Mouse (Mus musculus) intestine, embryonic 16.5 days (tissue): ENCODE data around the gene Gm28048. TPM values are rescaled to one million over a fixed set of nuclear protein-coding genes. Genes with fewer than 3 reads are reported as not detected.

ENCODE experiments used
- ATAC-seq: fragments of 200-750 bp; cut with Nextera tagmentation; 2 replicates; pipeline ENCODE4 v1.8.0; 2017; ENCODE audit warnings: moderate TSS enrichment, moderate library complexity
- H3K27ac ChIP-seq: fragments of 300-500 bp; sonication (generic); 2 replicates; pipeline ENCODE4 v1.5.1; 2014; ENCODE audit warnings: mild to moderate bottlenecking, low read length
- H3K27me3 ChIP-seq: fragments of 300-500 bp; sonication (generic); replicated peaks from 2 replicates; pipeline ENCODE4 v1.6.1; 2014; ENCODE audit warnings: low read length, control low read depth, mixed read lengths; ENCODE audit not compliant: control insufficient read depth, insufficient read depth
- H3K36me3 ChIP-seq: fragments of 300-500 bp; sonication (generic); 2 replicates; pipeline ENCODE4 v1.6.1; 2014; ENCODE audit warnings: low read length, control low read depth; ENCODE audit not compliant: control insufficient read depth, insufficient read depth
- H3K4me1 ChIP-seq: fragments of 300-500 bp; sonication (generic); 2 replicates; pipeline ENCODE4 v1.6.1; 2014; ENCODE audit warnings: low read length, control low read depth, mixed read lengths; ENCODE audit not compliant: control insufficient read depth, insufficient read depth
- H3K4me2 ChIP-seq: fragments of 300-500 bp; sonication (generic); 2 replicates; pipeline ENCODE4 v1.6.1; 2014; ENCODE audit warnings: low read depth, low read length, control low read depth
- H3K4me3 ChIP-seq: fragments of 300-500 bp; sonication (generic); 2 replicates; pipeline ENCODE4 v1.5.1; 2014; ENCODE audit warnings: mild to moderate bottlenecking, low read length
- H3K9ac ChIP-seq: fragments of 300-500 bp; sonication (generic); 2 replicates; pipeline ENCODE4 v1.6.1; 2014; ENCODE audit warnings: low read depth, low read length
- H3K9me3 ChIP-seq: fragments of 300-500 bp; sonication (generic); 2 replicates; pipeline ENCODE4 v1.6.1; 2016; ENCODE audit warnings: low read length, control low read depth; ENCODE audit not compliant: control insufficient read depth
- WGBS: fragments of 180-500 bp; shearing (Covaris S2); extraction: QIAGEN DNeasy Blood & Tissue Kit; methylation state at CpG from one replicate; pipeline ENCODE4 v1.1.7; 2014; 5-methylcytosine and 5-hydroxymethylcytosine counted together
- polyA plus RNA-seq: library from polyadenylated mRNA; unstranded; fragments of >200 nt; fragmentation: Nextera tagmentation; extraction: Ambion mirVana; gene quantifications from 2 replicates; pipeline ENCODE4 v1.2.1, GENCODE M21; 2015

The Gm28048 gene
- polyA plus RNA-seq, 1 experiment from 2014 or later: 11.2 TPM

GRCm38 (mm10) chr11:22846960-22847731 is 134.7 kb downstream of the Gm28048 start:
- peak overlapping the region; percentile 14; the same call in 1 of the 2 replicates for H3K4me2 ChIP-seq
- peaks cover 68% of the 10 kb centered on the region for H3K4me1 ChIP-seq
- no peaks in the 10 kb centered on the region for H3K36me3 ChIP-seq
- peak overlapping the region; percentile 68 for H3K27ac ChIP-seq
- WGBS: 55% methylated on average over 8 of the region's 8 CpGs
- H3K9ac ChIP-seq: no peak overlapping the region
- H3K27me3 ChIP-seq: no peaks in the 10 kb centered on the region
- H3K4me3 ChIP-seq: no peak overlapping the region
- ATAC-seq: peak; percentile 51; the same call in 1 of the 2 replicates
- no peaks in the 10 kb centered on the region for H3K9me3 ChIP-seq

DNA sequence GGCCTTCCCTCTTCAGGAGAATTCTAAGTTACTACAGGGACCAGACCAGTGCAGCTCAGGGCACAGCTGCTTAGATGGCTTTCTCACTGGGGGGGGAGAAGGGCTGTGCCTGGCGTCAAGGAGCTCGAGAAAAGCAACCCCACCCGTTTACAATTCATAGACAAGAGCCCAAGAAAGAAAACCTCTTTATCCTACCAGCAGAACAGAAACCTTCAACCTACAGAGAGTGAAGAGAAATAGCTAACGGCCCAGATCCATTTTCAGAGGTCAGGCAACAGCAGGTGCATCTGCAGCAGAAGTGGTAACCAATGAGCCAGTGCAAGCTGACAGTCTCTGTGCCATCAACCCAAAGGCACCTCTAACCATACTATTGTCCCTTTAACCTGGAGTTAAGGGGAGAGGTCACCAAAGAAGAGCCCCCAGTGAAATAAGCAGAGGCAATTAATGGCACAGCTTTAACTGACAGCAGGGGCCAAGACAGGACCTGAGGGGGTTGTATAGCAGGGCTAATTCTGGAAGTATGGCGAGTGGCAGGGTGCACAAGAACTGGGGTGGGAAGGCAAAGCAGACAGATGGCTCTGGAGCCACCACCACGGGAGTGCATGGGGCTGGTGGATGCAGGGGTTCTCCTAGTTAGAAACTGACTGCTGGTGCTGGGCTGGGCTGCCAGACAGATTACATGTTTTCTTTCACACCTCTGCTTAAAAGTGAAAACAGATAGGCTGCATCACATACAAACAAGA is 135.6 kb downstream of the Gm28048 start:
- WGBS: 54% methylated on average over 6 of the region's 6 CpGs
- no peak for ATAC-seq
- H3K27me3 ChIP-seq: no peaks in the 10 kb centered on the region
- no peak overlapping the region; the same call in 1 of the 2 replicates for H3K9ac ChIP-seq
- H3K4me2 ChIP-seq: no peak overlapping the region
- H3K4me1 ChIP-seq: peaks cover 64% of the 10 kb centered on the region
- no peak overlapping the region for H3K4me3 ChIP-seq
- H3K36me3 ChIP-seq: no peaks in the 10 kb centered on the region
- H3K9me3 ChIP-seq: no peaks in the 10 kb centered on the region
- no peak overlapping the region for H3K27ac ChIP-seq

DNA sequence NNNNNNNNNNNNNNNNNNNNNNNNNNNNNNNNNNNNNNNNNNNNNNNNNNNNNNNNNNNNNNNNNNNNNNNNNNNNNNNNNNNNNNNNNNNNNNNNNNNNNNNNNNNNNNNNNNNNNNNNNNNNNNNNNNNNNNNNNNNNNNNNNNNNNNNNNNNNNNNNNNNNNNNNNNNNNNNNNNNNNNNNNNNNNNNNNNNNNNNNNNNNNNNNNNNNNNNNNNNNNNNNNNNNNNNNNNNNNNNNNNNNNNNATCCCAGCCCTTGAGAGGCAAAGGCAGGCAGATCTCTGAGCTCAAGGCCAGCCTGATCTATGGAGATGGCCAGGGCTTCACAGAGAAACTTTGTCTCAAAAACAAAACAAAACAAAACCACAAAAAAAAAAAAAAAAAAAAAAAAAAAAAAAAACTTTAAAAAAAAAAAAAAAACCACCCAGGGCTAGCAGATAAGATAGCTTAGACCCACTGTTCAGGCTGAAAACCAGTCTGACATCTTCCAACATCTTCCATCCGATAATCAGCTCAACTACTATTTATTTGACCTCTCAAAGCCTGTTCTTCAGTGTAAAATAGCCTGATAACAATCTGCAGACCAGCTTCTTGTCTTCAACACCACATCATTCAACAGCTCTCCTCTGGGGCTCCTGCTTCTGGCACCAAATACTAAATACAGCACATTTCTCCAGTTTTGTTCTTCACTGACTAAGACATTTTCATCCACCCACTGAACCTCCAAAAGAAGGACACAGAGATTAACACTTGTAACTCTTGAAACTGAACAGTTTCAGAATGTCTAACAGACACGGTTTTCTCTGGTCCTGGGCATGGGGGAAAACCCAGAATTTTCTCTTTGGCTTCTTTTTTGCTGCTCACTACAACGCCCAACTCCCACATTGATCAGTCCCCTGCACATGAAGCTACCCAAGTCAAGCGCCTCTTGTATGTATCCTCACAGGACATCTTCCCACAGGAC is 136.9 kb downstream of the Gm28048 start:
- H3K4me3 ChIP-seq: no peak overlapping the region
- WGBS: 67% methylated on average over 4 of the region's 4 CpGs
- no peak overlapping the region for H3K27ac ChIP-seq
- no peak for ATAC-seq
- peaks cover 54% of the 10 kb centered on the region for H3K4me1 ChIP-seq
- H3K36me3 ChIP-seq: no peaks in the 10 kb centered on the region
- H3K4me2 ChIP-seq: no peak overlapping the region
- H3K9ac ChIP-seq: no peak overlapping the region
- no peaks in the 10 kb centered on the region for H3K9me3 ChIP-seq
- H3K27me3 ChIP-seq: no peaks in the 10 kb centered on the region

DNA sequence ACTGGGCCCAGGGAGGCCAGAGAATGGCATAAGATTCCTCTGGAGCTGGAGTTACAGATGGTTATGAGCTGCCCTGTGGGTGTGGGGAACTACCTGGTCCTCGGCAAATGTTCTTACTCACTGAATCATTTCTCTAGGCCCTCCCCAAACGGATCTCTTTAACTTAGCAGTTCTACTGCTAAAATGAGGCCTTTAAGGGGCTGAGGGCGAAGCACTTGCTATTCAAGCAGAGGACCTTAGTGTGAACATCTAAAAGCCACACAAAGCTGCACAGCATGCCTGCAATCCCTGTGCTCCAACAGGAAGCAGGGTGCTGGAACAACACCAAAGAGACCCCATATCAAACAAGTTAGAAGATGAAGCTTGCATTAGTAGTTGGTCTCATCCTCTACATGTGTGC is 142.4 kb downstream of the Gm28048 start:
- Histone ChIP-seq H3K4me3 (no peak overlapping the region), H3K27me3 (no peaks in the 10 kb centered on the region), H3K4me1 (peaks cover 20% of the 10 kb centered on the region), H3K36me3 (no peaks in the 10 kb centered on the region), H3K4me2 (no peak overlapping the region), H3K27ac (no peak overlapping the region), H3K9ac (no peak overlapping the region), H3K9me3 (no peaks in the 10 kb centered on the region)
- 78% methylated on average over 3 of the region's 3 CpGs for WGBS
- ATAC-seq: no peak

- Histone ChIP-seq H3K4me3 (no peak overlapping the region), H3K36me3 (peaks cover 4% of the 10 kb centered on the region; the same call in 1 of the 2 replicates), H3K9ac (no peak overlapping the region), H3K4me2 (no peak overlapping the region), H3K9me3 (no peaks in the 10 kb centered on the region), H3K27me3 (no peaks in the 10 kb centered on the region), H3K27ac (no peak overlapping the region), H3K4me1 (peaks cover 10% of the 10 kb centered on the region)
- no peak for ATAC-seq
- WGBS: 64% methylated on average over 1 of the region's 1 CpGs
Observed at GRCm38 (mm10) chr11:22838361-22838760, 143.5 kb downstream of the Gm28048 start.

DNA sequence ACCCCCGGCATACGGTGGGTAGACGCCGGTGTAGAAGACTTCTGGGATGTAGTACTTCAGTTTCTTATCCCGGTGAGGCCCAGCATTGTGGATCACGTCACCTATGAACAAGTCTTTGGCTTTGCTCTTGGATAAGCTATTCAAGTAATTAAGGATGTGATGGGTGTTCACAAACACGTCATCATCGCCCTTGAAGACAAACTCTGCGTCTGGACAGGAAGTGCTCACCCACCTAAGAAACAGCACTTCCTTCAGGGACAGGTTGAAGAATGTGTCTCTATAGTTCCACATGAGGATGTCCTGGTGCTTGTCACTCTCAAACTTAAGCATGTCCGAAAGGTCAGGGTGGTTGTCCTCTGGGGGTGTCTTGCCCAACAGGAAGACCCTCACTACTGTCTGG is 145.6 kb downstream of the Gm28048 start:
- no peak for ATAC-seq
- Histone ChIP-seq H3K9me3 (no peaks in the 10 kb centered on the region), H3K4me2 (no peak overlapping the region), H3K27ac (no peak overlapping the region), H3K4me3 (no peak overlapping the region), H3K36me3 (peaks cover 7% of the 10 kb centered on the region; the same call in 1 of the 2 replicates), H3K4me1 (no peaks in the 10 kb centered on the region), H3K9ac (no peak overlapping the region), H3K27me3 (no peaks in the 10 kb centered on the region)
- 94% methylated on average over 10 of the region's 10 CpGs for WGBS

DNA sequence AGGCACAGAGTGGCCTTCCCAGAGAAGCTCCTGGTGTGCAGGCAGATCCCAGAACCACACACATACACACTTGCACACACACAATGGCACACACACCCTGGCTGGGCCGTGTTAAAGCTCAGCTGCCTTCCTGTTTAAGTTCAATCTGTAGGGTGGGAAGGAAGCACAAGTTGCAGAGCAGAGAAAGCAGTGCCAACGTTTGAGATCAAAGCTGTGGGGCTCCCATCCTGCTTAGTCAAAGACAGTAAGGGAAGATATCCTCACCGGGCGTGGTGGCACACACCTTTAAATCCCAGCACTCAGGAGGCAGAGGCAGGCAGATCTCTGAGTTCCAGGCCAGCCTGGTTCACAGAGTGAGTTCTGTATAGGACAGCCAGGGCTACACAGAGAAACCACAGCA is 149.3 kb downstream of the Gm28048 start:
- no peak for ATAC-seq
- no peak overlapping the region for H3K9ac ChIP-seq
- H3K4me1 ChIP-seq: peaks cover 8% of the 10 kb centered on the region; the same call in 1 of the 2 replicates
- H3K4me2 ChIP-seq: no peak overlapping the region
- H3K27ac ChIP-seq: no peak overlapping the region
- no peaks in the 10 kb centered on the region for H3K9me3 ChIP-seq
- 79% methylated on average over 4 of the region's 4 CpGs for WGBS
- no peaks in the 10 kb centered on the region for H3K27me3 ChIP-seq
- peaks cover 9% of the 10 kb centered on the region; the same call in 1 of the 2 replicates for H3K36me3 ChIP-seq
- no peak overlapping the region for H3K4me3 ChIP-seq

- H3K9me3 ChIP-seq: no peaks in the 10 kb centered on the region
- no peak overlapping the region for H3K4me2 ChIP-seq
- no peaks in the 10 kb centered on the region for H3K27me3 ChIP-seq
- H3K27ac ChIP-seq: no peak overlapping the region
- H3K4me3 ChIP-seq: no peak overlapping the region
- no peak overlapping the region for H3K9ac ChIP-seq
- no peak for ATAC-seq
- WGBS: 84% methylated on average over 11 of the region's 11 CpGs
- H3K4me1 ChIP-seq: peaks cover 8% of the 10 kb centered on the region; the same call in 1 of the 2 replicates
- H3K36me3 ChIP-seq: peaks cover 9% of the 10 kb centered on the region; the same call in 1 of the 2 replicates
Observed at GRCm38 (mm10) chr11:22831916-22832315, 150.0 kb downstream of the Gm28048 start.
